Mouse (Mus musculus): ENCODE measurements around the gene Mfap3.

The Mfap3 gene

DNA sequence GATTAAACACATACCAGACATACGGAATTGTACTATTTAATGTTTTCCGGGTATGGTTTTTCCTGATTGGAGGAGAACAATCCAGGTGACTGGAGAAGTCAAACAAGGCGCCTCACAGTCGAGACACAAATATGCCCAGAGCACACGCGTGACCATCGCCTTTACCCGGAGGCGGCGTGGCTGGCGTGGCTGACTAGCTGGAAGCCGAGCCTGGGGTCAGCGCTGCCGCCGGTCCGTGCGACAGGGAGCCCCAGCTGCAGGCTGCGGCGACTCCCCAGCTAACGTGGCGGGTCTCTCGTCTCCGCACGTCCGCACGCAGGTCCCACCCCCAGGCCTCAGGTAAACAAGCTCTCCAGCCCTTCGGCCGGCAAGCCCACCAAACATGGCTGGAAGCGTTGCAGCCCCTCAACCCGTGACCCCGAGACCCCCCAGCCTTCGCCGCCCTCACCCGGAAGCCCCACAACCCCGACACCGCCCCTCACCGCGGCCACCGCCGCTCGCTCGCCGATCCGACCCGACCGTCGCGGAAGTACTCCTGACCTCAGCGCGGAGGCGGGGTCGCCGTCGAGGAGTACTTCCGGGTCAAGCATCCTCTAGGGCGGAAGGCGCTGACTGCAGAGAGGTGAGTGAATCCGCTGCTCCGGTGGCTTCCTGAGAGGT, at the start of gene Mfap3, which contains the start of gene Fam114a2:
TSS of gene Mfap3 (plus strand) at position 574 of the 660 bp plus-strand sequence.
TSS of gene Fam114a2 (minus strand) at position 527 of the 660 bp plus-strand sequence.
- peak; percentile 78 for DNase-seq (ENCODE audit: low spot score)

- DNase-seq (ENCODE audit: low spot score) = no peak
Measured at GRCm38 (mm10) chr11:57468706-57469105, 49.8 kb upstream of the Mfap3 start.

GRCm38 (mm10) chr11:57470056-57470455, 48.4 kb upstream of the Mfap3 start:
- no peak for DNase-seq (ENCODE audit: low spot score)

DNA sequence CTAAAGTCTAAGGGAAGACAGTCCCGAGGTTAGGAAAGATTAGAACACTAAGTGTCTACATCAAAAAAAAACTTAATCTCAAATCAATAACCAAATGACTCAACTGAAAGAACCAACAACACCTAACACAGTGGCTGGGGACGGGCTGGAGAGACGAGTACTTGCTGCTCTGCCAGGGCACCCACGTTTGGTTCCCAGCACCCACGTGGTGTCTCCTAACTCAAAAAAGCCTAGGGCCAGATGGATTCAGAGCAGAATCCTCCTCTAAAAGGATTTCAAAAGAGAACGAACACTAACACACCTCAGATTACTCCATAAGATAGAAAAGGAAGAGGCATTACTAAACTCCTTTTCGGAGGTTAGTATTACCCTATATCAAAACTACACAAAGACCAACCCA, 47.5 kb upstream of the Mfap3 start:
- DNase-seq (ENCODE audit: low spot score) = no peak

DNA sequence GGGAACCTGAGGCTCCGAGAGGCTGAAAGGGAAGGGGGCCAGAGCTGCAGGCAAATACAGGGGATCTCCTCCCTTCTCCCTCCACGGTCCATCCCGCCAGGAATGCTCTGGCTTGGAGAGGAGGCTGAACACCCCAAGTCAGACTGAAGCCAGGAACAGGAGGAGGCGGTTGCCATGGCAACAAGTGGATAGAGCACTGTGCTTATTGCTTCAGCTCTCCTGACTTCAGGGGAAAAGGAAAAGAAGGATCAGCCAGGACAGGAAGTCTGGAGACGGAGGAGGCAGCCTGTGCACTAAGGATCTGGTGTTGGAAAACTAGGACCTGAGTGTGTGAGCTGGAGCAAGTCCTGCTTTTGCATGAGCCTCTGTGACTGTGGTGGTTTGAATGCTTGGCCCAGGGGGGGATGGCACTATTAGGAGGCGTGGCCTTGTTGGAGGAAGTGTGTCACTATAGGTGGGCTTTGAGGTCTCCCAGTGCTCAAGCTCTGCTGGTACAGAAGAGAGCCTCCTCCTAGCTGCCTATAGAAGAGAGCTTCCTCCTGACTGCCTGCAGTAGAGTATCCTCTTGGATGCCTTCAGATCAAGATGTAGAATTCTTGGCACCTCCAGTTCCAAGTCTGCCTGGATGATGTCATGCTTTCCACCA, 44.0 kb upstream of the Mfap3 start:
- no peak for DNase-seq (ENCODE audit: low spot score)

GRCm38 (mm10) chr11:57475119-57475518, 43.3 kb upstream of the Mfap3 start:
- peak; percentile 23 for DNase-seq (ENCODE audit: low spot score)

DNA sequence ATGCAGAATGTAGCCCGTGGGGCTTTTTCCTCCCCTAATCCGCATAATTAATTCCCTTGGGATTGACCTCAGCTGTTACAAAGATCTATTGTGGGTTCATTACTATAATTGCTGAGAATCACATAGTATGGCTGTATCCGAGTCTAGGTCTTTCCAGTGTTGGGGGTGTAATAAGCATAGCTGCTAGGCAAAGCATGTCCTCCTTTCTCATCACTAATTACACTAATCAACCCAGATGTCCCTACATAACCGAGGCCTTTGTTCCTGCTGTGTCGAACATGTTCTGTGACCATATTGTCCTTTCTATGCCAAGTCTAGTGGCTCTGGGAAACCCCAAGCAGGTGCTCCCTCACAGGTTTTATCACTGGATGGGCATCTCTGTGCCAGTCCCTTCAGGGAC, 40.4 kb upstream of the Mfap3 start:
- DNase-seq (ENCODE audit: low spot score) = no peak

DNA sequence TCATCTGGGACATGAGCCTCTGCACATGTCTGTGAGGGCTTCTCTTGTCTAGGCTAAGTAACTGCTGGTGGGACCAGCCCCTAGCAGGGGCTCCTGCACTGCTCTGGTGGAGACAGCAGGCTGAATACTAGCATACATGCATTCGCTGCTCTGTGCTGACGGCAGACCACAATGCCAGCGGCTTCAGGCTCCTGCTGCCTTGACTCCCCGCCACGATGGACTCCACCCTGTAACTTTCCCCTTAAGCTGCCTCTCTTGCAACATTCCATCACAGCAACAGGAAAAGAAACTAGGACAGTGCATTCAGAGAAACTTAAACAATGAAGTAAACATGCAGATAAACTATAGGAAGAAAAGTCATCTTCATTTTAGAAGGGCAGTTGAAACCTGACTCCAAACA, 30.0 kb upstream of the Mfap3 start:
- no peak for DNase-seq (ENCODE audit: low spot score)

DNA sequence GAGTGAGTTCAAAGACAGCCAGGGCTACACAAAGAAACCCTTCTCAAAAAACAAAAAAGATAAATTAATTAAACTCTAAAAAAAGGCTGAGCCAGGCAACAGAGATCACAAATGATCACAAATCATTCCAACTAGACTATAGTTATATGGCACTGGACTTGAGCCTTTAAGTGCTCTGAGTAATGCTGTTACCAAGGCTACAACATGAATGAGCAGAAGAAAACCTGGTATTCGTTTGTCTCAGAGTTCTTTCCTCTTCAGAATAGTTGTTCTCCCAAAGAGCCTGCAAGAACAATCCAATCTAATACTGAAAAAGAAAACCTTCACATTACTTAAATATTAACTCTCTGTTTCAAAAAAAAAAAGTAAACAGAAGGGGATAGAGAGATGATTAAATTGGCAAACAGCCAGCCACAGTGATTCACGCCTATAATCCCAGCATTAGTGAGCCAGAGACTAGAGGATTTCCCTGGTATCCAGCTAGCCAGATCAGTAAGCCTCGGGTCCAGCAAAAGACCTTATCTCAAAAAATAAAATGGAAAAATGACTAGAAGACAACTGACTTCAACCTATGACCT, 21.9 kb upstream of the Mfap3 start:
- no peak for DNase-seq (ENCODE audit: low spot score)

DNA sequence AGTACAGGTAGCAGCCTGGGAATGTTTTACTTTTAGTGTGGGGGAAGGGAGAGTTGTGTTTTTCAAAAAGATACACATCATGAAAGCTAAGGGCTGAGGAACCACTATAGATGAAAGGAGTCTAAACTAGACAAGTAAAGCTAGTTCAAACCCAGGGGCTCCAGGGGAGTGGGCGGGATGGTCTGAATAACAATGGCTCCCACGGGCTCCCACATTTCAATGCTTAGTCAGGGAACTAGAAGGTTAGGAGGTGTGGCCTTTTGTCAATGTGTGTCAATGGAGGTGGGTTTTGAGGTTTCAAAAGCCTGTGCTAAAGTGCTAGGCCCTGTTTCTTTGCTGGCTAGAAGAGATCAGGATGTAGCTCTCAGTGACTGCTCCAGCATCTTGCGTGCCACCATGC, 20.8 kb upstream of the Mfap3 start:
- no peak for DNase-seq (ENCODE audit: low spot score)

DNA sequence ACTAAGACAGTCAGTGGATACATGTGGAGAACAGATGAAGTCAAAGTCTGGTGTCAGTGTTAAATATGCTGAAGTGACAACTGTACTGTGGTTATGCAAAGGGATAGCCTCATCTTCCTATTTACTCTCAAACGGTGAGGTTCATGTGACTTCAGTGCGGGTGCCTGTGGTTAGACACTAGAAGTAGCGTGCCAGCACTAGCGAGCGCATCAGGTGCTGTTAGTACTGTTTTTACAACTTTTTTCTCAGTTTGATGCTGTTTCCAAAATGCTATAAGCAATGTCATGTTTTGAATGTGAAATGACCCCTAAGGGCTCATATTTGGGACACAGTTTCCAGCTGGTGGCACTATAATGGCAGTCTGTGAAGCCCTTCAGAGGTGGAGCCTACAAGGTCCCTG, 20.2 kb upstream of the Mfap3 start:
- no peak for DNase-seq (ENCODE audit: low spot score)

DNA sequence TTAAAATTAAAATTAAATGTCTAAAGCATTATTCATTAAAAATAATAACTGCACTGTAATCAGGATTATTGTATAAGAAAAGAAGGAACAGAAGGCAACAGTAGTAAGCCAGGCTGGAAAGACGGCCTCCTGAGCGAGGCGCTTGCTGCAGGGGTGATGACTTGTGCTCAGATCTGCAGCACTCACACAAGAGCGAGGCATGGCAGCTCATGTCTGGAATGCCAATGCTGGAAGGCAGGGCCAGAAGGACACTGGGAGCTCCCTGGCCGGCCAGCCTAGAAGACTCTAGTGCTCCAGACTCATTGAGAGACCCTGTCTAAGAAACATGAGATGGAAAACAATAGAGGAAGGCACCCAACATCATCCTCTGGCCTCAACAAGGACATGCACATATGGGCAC, 15.3 kb upstream of the Mfap3 start:
- DNase-seq (ENCODE audit: low spot score) = no peak

DNA sequence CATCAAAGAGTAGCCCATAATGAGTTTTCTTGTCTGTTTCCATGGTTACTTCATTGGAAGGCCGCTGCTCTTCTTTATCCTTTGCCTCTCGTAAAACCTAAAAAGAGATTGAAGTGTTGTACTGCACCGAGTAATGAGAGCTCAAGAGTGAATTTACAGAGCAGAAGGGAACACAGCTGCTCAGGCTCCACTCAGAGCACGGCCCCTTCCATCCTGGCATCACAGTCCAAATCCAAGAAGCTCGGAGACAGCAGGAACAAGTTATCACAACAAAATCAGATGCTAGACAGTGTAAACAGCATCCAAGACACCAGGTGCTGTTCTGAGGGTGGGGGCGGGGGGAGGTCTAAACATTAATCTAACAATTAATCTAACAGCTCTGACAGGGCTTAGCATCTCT, 11.6 kb upstream of the Mfap3 start:
- DNase-seq (ENCODE audit: low spot score) = no peak

DNA sequence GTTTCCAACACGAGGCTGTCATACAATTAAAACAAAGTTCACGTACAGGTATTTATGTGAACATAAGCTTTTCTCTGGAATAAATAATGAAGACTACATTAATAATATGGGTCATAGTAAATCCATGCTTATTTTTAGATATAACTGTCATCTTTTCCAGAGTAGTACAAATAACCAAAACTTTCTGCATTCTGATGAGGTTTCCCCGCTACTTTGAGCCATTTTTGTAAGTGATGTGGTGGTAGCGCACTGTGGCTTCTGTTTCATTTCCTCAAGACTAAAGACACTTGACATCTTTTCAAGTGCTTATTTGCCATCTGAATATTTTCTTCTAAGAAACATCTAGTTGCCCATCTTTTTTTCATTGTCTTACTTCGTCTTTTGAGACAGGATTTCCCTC, 3.2 kb upstream of the Mfap3 start:
- no peak for DNase-seq (ENCODE audit: low spot score)

DNA sequence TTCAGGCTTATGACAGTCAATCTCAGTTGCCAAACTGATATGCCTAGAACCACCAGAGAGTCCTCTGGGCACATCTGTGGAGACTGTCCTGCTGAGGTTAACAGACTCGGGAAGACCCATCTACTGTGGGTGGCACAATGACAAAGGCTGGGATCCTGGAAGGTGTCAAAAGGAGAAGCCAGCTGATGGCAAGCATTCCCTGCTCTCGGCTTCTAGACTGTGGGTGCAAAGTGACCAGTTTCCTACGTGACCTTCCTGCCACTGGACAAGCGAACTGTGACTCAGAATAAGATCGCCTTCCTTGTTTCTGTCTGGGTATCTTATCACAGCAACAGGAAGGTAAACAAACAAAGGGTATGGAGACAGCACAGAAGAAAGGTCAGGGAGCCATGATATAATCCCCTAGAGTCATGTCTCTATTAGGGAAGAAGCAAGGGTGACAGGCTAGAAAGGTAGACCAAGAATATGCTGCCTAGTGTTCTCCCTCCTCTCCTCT, 1.5 kb upstream of the Mfap3 start:
- DNase-seq (ENCODE audit: low spot score) = no peak

DNA sequence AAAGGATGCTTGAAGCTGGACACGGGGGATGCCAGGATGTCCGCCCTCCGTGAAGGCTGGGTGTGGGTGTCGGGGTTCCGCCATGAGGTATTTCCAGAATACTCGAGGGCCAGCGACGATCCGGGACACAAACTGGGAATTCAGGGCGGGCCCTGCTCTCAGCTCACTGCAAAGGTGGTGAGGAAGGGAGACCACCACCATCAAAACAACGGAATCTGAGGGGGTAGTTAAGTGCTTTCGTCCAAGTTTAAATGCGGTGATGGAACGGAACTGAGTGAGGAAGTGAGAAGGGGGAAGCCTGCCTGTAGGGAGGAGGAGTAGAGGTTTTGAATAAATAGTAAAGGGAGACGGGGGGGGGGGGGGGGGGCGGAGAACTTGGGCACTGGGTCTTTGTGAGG, 286 bp downstream of the Mfap3 start:
- no peak for DNase-seq (ENCODE audit: low spot score)

DNA sequence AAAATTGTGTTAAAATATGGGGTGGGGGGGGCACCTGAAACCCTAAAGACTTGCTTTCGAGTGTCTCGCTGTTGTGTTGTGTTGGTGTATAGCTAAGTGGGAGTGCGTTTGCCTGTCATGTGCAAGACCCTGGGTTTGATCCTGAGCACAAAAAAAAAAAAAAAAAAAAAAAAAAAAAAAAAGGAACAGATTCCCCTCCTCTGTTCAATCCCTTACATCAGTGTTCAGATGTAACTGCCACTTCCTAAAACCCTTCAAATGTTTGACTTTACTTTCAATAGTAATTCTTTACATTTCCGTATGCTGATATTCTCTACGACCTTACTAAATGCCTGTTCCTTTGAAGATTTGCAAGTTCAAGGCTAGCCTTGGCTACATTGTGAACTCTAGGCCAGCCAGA, 840 bp downstream of the Mfap3 start:
- no peak for DNase-seq (ENCODE audit: low spot score)

- no peak for DNase-seq (ENCODE audit: low spot score)
Measured at GRCm38 (mm10) chr11:57521206-57521605, 2.7 kb downstream of the Mfap3 start.

GRCm38 (mm10) chr11:57522046-57522445, 3.6 kb downstream of the Mfap3 start:
- DNase-seq (ENCODE audit: low spot score) = no peak

- no peak for DNase-seq (ENCODE audit: low spot score)
Measured at GRCm38 (mm10) chr11:57523418-57523817, 5.0 kb downstream of the Mfap3 start.

GRCm38 (mm10) chr11:57524597-57524996, 6.1 kb downstream of the Mfap3 start:
- DNase-seq (ENCODE audit: low spot score) = no peak

- DNase-seq (ENCODE audit: low spot score) = no peak
Measured at GRCm38 (mm10) chr11:57525900-57526299, 7.4 kb downstream of the Mfap3 start.

DNA sequence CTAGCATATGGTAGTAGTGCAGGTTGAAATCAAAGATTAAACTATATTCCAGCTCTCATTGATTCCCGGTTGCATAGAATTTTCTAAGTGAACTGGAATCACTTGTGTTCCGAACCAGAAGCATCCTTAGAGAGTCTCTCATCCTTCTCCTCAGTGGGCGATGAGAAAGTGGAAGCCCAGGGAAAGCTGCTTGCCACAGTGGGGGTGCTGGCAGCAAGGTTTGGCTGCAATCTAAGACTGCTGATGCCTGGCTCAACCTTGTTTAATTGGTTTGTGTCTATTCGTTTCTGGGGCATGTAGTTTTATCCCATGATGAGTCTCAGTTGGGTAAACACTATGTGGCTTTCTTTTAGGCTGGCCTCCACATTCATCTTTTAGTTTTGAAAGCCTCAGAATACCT, 9.0 kb downstream of the Mfap3 start:
- no peak for DNase-seq (ENCODE audit: low spot score)
